Mouse (Mus musculus): Measurements from ENCODE around the gene Arpc1b.
"Not testable (repeated sequence)": the region's sequence is repeated elsewhere in the genome, so short reads cannot be mapped to it uniquely, and the experiment has no call there.

Gene Arpc1b

DNA sequence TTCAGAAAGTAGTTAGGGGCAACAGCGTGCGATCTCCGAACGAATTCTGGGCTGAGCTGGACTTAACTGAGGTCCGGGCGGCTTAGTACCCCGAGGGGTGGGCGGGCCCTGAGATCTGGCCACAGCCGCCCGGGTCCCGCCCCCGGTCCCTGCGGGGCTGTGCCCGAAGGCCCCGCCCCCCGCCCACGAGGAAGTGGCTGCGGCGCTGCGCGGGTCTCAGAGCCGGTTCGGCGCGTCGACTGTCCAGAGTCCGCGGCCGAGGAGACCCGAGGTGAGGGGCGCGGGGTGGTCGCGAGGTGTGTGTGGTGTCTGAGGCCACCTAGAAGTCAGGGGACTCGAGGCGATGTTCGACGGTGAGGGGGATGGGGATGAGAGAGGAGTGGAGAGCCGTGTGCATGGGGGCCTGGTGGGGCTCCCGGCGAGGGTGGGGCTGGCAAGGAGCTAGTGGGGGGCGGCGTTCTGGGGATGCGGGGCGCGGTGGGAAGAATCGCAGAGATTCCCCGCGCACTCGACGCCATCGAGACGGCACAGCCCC is at the start of gene Arpc1b:
Gene Arpc1b, plus strand, starts transcription at position 145 of the 535 bp plus-strand sequence.
- peak; percentile 87 for DNase-seq

DNA sequence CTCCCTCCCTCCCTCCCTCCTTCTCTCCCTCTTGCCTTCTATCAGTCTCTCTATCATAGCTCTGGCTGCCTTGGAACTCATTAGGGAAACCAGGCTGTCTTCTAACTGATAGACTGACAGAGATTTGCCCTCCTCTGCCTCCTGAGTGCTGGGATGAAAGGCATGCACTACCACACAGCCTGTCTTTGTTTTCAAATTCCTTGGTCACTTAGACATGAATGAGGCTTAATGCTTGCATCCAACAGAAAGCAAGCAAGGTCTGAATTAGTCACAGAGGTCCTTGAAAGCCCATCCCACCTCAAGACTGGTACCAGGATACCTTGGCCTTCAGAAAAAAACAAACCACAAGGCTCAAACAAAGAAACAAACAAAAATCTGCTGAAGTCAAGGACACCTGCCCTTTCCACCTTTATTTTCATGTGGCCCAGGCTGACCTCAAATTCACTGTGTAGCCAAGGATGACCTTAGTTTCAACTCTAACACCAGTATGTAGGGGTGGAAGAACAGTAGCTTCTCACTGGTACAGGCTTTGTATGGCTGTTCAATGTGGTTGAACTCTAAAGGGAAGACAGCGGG is 49.2 kb upstream of the Arpc1b start:
- DNase-seq: no peak

DNA sequence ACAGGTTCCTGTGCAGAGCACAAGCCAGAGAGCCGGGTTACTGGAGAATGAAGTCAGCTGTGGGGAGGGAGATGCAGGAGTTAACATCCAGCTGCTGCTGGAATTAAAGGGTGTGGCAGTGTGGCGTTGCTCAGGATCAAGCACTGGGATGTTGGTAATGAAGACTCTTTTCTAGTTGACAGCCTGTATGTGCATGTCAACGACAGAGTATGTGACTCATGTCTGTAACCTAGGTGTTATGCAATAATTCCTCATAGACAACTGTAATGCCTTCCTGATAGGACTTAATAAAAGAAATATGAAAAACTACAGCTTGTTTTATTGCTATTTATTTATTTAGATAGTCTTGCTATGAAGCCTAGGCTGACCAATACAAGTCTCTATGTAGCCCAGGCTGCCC is 45.2 kb upstream of the Arpc1b start:
- DNase-seq: no peak

DNA sequence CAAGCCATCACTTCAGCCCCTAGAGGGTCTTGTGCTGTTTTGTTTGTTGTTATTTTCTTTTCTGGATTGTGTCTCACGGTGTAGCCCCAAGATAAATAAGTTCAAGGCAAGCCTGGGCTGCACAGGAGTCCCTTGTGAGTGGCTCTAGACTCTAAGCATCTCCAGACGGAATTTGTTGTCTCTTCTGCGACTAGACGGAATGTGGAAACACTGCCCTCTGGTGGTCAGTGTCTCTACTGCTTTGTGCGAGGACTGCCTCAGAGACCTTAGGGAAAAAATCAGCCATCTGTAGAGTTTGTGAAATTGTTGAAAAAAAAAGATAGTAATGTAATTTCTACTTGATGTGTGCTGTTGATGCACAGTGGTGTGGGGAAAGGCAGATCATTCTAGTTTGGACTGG is 44.3 kb upstream of the Arpc1b start:
- DNase-seq: peak; percentile 81

DNA sequence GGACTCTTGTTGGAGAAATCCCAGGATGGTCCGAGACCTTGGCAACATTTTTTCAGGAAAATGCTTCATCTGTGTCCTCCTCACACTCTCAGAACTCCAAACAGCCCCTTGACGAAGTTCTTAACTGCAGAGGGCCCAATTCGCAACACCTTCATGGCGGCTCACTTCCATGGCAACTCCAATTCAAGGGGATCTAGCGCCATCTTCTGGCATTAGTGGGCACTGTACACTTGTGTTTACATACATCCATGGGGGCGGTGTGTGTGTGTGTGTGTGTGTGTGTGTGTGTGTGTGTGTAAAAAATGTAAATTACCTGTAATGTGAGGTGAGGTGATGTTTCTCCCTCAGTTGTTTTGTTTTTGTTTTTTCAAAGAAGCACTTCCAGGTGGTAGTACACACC is 42.7 kb upstream of the Arpc1b start:
- no peak for DNase-seq

DNA sequence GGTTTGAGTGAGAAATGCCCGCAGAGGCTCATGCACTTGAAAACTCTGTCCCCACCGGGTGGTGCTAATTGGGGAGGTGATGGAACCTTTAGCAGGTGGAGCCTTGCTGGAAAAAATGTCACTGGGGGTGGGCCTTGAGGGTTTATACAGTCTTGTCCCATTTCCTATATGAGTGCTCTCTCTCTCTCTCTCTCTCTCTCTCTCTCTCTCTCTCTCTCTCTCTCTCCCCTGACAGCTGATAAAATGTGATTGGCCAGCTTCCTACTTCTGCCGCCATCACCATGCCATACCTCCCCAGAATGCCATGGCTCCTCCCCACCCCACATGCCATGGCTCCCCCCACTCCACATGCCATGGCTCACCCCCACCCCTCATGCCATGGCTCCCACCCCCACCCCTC is 38.9 kb upstream of the Arpc1b start:
- no peak for DNase-seq

DNA sequence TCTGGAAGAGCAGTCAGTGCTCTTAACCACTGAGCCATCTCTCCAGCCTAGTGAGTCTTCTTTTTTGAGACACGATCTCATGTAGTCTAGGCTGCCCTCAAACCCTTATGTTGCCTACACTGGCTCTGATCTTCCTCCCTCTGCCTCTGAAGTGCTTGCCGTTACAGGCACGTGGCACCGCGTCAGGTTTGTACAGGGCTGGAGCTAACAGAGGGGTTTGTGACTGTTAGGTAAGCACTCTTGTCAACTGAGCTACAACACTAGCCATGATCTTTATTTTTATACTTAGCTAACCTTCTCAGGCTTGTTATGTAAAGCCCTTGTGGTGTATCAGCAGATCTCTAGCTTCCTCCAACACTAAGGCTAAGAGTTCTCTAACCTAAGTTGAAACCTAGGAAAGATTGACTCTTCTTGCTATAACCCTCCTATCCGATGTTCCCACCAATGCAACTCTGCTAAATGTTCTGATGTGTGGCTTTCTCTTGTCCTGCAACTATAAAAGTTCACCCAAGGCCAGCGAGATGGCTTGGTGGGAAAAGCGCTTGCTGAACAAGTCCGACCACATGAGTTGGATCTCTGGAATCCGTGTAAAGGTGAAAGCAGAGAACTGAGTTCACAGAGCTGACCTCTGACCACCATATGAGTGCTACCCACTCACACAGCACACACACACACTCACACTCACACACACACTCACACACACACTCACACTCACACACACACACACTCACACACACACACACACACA is 32.0 kb upstream of the Arpc1b start:
- peak; percentile 75 for DNase-seq

DNA sequence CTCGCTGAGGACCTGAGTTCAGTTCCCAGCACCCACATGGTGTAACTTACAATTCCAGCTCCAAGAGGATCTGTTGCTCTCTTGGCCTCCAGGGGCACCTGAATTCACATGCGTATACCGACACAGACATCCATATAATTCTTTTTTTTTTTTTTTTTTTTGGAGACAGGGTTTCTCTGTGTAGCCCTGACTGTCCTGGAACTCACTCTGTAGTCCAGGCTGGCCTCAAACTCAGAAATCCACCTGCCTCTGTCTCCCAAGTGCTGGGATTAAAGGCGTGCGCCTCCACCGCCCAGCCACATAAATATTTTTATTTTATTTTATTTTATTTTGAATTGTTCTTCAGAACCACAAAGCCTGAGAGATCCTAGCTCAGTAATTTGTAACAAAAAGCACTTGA is 30.8 kb upstream of the Arpc1b start:
- DNase-seq: not testable (repeated sequence)

DNA sequence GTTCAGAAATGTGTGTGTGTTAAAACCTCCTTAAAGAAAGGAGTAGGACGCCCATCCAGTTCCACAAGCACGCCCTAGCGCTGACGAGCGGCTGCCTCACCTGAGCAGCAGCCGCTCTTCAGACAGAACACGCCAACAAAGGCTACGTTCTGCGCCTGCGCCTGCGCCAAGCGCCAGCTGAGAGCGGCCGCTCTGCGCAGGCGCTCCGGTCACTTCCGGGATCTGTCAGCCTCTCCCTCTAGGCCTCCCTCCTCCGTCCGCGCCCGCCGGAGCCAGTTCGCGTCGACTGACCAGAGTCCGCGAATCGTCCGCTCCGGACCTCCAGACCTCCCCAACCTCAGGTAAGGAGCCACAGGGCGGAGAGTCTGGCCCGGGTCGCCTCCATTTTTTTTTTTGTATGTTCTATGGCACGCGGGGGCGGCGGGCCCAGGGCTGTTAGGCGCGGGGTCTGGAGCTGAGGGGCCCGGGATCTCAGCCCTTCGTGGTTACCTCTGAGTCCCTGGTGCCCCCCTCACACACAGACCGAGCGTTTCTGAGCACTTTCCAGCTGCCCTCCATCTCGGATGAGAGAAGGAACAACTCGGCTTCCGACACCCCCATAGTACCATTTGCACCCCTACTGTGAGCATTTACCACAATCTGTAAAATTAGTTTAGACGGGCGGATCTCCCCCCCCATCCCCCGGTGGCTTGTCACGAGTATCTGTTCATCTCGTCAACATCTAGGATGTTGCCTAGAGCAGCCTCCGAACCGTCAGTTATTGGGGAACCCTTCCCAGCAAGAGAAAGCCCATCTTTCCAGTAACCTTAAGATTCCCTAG is 30.2 kb upstream of the Arpc1b start, which contains the start of the genes Arpc1a and Kpna7:
Gene Arpc1a, plus strand, starts transcription at position 199 of the 820 bp plus-strand sequence.
Gene Kpna7, minus strand, starts transcription at position 399 of the 820 bp plus-strand sequence.
- peak; percentile 97 for DNase-seq

DNA sequence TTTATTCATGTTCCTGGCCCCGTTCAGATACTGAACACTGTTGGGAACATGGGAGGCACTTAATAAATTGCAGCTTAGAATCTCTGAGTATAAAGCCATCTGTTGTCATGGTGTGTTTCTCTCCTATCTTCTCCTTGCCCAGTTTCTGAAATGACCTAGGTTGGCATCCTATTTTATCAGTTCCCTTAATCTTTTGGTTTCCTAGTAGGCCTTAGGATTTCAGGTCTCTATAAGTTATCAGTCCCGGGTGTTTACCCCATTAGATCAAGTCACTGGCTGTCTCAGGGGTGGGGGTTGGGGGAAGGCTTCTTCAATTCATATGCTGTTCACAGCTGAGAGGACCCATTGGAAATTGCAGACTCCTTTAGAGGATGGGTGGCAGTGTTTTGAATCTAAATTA is 29.2 kb upstream of the Arpc1b start:
- no peak for DNase-seq

DNA sequence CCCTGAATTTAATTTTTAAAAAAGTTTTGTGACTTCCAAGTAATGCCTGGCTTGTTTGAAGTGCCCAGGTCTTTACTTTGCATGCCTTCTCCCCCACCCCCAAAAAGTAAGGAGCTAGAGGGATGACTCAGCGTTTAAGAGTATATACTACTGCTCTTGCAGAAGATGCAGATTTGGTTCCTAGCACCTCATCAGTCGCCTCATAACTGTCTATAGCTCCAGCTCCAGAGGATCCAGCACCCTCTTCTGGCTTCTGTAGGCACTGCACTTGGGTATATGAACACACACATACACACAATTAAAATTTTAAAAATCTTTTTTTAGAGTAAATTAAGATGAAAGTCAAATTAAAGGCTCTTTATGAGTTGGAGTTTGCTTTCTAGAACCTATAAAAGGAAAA is 25.8 kb upstream of the Arpc1b start:
- DNase-seq: no peak

DNA sequence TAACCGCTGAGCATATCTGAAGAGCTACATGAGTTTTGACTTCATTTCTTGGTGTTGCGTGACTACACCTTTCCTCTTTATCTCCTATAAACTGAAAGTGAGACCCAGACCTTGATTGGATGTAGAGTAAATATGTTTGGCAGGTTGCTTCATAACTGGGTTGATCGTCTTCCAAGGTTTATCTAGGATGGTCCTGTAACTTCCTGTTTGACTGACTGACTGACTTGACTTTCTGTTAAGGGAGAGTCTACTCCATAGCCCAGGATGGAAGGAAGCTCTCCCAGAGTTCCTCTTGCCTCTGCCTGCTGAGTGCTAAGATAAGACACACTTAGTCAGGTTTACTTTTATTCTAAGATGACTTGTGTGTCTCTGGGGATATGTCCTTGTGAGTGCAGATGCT is 24.1 kb upstream of the Arpc1b start:
- no peak for DNase-seq

DNA sequence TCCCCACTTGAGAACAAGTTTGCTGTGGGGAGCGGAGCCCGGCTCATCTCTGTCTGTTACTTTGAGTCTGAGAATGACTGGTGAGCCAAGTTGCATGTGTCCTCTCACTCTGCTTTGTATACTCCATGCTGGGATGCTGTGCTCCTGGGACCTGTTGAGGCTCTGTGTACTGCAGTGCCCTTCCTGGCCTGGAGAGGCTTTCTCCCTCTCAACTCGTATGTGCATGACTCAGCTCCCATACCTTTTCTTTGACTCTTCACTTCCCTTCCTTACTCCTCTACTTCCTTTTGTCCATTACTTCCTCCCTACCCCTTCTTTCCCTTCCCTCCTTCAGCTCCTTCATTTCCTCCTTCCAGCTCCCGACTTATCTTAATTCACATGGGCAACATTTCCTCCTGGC is 17.8 kb upstream of the Arpc1b start:
- no peak for DNase-seq

DNA sequence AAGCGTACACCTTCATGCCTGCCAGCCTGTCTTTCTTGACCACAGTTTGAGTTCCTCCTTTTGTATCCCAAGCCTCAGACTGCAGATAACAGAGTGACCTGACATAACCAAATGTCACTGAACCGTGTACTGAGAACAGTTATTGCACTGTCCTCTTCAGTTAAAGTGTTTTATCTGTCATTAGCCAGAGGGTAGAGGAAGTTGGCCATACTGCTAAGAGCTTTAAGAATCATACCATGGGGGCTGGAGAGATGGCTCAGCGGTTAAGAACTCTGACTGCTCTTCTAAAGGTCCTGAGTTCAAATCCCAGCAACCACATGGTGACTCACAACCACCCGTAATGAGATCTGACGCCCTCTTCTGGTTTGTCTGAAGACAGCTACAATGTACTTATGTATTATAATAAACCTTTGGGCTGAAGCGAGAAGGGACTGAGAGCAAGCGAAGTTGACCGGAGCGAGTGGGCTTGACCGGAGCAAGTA is 15.6 kb upstream of the Arpc1b start:
- no peak for DNase-seq

DNA sequence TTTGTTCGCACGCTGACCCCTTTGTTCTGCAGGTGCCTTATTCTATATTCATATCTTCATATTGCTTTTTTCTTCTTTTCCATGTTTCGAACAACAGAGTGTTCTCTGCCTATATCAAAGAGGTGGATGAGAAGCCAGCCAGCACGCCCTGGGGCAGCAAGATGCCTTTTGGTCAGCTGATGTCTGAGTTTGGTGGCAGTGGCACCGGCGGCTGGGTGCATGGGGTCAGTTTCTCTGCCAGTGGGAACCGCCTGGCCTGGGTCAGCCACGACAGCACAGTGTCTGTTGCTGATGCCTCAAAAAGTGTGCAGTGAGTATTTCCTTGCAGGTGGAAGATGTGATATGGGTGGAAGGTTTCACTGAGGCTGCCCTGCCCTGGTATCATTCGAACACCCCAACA is 13.1 kb upstream of the Arpc1b start:
- no peak for DNase-seq

DNA sequence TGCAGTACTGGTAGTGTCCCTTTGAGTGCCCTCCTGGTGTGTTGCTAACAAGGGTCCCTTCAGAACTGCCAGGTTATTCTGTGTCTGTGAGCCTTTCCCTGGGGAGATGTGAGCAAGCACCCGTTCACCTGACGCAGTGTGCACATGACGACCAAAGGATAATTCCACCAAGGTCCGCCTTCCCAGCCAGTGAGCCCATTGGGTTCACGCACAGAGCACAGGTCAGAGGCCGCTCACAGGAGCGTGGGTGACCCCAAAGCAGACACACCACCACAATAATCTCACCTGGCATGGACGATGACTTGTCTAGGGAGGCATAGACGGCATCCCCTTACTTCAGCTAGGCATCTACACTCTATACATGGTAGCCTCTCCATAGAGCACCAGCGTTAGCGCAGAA is 12.6 kb upstream of the Arpc1b start:
- DNase-seq: not testable (repeated sequence)

DNA sequence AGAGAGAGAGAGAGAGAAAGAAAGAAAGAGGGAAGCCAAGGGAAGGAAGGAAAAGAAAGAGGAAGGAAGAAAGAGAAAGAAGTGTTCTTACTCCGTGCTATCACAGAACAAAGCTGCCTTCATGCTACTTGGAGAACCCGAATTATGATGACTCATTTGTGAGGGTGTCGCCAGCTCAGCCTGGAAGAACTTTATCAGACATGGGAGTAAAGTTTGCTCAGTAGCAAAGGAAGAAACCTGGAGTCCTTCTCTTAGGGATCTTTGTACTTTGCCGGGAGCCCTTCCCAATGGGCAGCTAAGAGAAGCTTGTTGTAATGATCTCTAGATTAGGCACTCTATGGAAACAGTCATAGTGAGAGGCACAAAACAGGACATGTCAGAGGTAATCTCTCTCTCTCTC is 11.3 kb upstream of the Arpc1b start:
- DNase-seq: no peak

DNA sequence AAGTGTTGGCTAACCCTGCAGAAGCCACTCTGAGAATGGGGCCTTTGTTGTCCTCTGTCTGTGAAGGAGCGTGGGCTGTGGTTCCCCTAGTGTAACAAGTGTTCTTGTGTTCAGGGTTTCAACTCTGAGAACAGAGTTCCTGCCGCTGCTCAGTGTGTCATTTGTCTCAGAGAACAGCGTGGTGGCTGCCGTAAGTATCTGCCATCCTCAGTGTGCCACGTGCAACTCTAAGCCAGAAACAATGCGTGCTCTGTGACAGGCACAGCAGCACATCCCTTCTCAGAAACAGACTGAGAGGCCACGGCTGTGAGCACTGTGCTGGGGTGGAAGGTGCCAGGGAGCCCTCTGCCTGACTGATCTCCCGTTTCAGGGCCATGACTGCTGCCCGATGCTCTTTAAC is 9.7 kb upstream of the Arpc1b start:
- no peak for DNase-seq

DNA sequence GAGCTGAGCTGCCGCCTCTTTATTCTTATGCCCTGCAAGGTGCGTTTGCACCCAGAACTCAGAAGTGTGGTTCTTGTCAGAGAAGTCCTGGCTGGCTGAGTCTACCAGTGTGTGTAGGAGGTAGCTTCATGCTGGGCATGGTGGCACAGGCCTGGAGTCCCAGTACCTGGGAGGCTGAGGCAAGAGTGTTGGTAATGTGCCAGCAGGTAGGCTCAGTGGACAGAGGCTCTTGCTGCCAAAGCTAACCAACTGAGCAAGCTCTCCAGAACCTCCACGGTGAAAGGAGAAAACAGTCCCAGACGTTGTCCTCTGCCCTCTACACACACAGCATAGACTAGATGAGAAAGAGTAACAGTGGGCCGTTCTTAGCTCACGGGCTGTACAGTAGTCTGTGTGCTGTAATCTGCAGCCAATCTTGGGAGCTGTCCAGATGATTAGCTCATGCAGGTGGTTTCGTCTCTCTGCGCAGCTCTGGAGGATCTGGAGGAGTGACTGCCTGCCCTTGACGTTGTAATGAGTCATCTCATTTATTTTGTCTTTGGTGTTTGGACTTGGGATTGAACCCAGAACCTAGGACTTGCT is 8.2 kb upstream of the Arpc1b start:
- no peak for DNase-seq

DNA sequence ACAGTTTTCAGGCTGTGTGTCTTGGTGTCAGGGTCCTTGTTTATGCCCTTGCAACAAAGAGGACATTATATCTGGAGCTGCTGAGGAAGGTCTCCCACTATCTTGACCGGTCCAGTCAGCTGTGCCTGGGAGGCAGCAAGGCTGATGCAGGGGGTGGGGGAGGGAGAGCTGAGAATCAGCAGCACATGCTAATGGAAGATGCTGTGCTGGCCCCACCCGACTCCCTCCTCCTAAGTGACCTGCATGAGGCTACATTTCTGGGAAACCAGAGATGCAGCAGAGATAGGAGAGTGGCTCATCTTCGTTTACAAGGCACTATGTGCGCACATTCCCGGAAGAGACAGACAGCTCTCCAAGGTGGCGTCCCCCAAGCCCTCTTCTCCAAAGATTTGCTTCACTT is 3.6 kb upstream of the Arpc1b start:
- DNase-seq: no peak

DNA sequence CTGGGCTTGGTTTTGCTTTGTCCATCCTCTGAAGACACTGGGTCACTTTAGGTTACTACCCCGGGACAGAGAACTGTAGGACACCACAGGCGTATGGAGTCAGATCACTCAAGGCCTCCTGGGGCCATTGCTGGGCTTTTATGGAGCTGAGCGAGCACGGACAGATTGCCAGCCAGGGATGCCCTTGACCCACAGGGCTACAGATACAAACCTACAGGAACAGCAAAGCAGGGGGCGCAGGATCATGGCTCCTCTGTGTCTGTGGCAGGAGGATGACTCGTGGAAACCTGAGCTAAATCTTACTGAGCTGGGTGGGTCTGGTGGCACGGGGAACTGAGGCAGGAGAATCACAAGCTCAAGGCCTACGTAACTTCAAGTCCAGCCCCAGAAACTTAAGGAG is 1.4 kb upstream of the Arpc1b start:
- no peak for DNase-seq

DNA sequence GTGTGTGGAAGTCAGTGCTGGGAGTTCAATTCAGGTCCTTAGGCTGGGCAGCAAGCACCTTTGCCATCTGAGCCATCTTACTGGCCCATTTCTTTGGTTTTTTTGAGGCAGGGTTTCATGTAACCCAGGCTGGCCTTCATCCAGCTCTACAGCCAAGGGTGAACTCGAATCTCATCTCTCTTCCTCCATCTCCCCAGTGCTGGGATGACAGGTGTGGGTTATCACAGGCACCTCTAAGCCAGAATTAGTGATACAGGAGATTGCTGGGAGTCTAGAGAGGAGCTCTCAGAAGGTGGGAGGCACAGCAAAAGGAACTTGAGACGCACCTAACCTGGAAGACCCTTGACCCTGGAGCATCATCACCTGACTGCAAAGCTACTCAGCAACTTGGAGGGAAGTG is 599 bp upstream of the Arpc1b start:
- no peak for DNase-seq
